Mouse (Mus musculus) MEL (cell line): ENCODE results near the gene Ppip5k2. TPM values are rescaled to one million over a fixed set of nuclear protein-coding genes. Genes with fewer than 3 reads are reported as not detected.

ENCODE experiments used
- DNase-seq: peaks from one replicate; pipeline ENCODE4 v3.0.0; 2011; ENCODE audit warnings: low read depth, low spot score
- H3K27ac ChIP-seq: 2 replicates; pipeline ENCODE4 v1.5.1; 2012; ENCODE audit warnings: low read depth, mild to moderate bottlenecking, control low read depth, low read length, moderate library complexity; ENCODE audit not compliant: control insufficient read depth
- H3K27me3 ChIP-seq, 2 experiments: fragments of 150-350 bp in 1 of 2; sonication (generic) in 1 of 2; 2 replicates each; pipeline ENCODE4 v1.6.1; 2012; ENCODE audit warnings: low read length in 2 of 2, mild to moderate bottlenecking in 2 of 2, improper control_type of control experiment in 1 of 2, moderate library complexity in 1 of 2; ENCODE audit not compliant: insufficient read depth in 2 of 2, control insufficient read depth in 1 of 2
- H3K36me3 ChIP-seq, 2 experiments: 2 replicates each; pipeline ENCODE4 v1.6.1; 2012 to 2014; ENCODE audit warnings: low read length in 2 of 2, improper control_type of control experiment in 1 of 2, inconsistent platforms in 1 of 2, mild to moderate bottlenecking in 1 of 2; ENCODE audit not compliant: insufficient read depth in 2 of 2, control insufficient read depth in 1 of 2
- H3K4me1 ChIP-seq, 2 experiments: fragments of 150-350 bp in 1 of 2; sonication (generic) in 1 of 2; 2 replicates each; pipeline ENCODE4 v1.6.1; 2012; ENCODE audit warnings: low read length in 2 of 2, improper control_type of control experiment in 1 of 2, mild to moderate bottlenecking in 1 of 2; ENCODE audit not compliant: insufficient read depth in 2 of 2, control insufficient read depth in 1 of 2
- H3K4me3 ChIP-seq, 2 experiments: fragments of 150-350 bp in 1 of 2; sonication (generic) in 1 of 2; 2 replicates each; pipeline ENCODE4 v1.5.1; 2012; ENCODE audit warnings: low read depth in 2 of 2, low read length in 2 of 2, mild to moderate bottlenecking in 2 of 2, moderate library complexity in 2 of 2, control low read depth in 1 of 2, improper control_type of control experiment in 1 of 2; ENCODE audit not compliant: control insufficient read depth in 1 of 2, insufficient read depth in 1 of 2
- H3K79me2 ChIP-seq: 2 replicates; pipeline ENCODE4 v1.6.1; 2012; ENCODE audit warnings: mild to moderate bottlenecking, low read length, moderate library complexity; ENCODE audit not compliant: control insufficient read depth, poor library complexity, insufficient read depth
- H3K9ac ChIP-seq: 2 replicates; pipeline ENCODE4 v1.6.1; 2012; ENCODE audit warnings: low read depth, mild to moderate bottlenecking, control low read depth, low read length, moderate library complexity; ENCODE audit not compliant: control insufficient read depth, poor library complexity, severe bottlenecking
- H3K9me3 ChIP-seq: fragments of 150-350 bp; sonication (generic); replicated peaks from 2 replicates; pipeline ENCODE4 v1.6.1; 2012; ENCODE audit warnings: mild to moderate bottlenecking, low read length, improper control_type of control experiment, moderate library complexity; ENCODE audit not compliant: insufficient read depth
- E2F4 ChIP-seq: IDR thresholded peaks from 2 replicates; pipeline ENCODE4 v1.6.1; 2011; ENCODE audit warnings: low read depth, low read length, improper control_type of control experiment, borderline replicate concordance
- EP300 ChIP-seq, 2 experiments: IDR thresholded peaks; 2 replicates each; pipeline ENCODE4 v1.6.1; 2011; ENCODE audit warnings: improper control_type of control experiment in 2 of 2, low read length in 2 of 2, low read depth in 1 of 2, mild to moderate bottlenecking in 1 of 2
- ETS1 ChIP-seq: IDR thresholded peaks from 2 replicates; pipeline ENCODE4 v1.6.1; 2012; ENCODE audit warnings: low read depth, mild to moderate bottlenecking, inconsistent platforms, low read length, improper control_type of control experiment, moderate library complexity
- GABPA ChIP-seq: IDR thresholded peaks from 2 replicates; pipeline ENCODE4 v1.6.1; 2012; ENCODE audit warnings: low read depth, mild to moderate bottlenecking, inconsistent platforms, low read length, improper control_type of control experiment, moderate library complexity
- GATA1 ChIP-seq: IDR thresholded peaks from 2 replicates; pipeline ENCODE4 v1.6.1; 2011; ENCODE audit warnings: low read depth, low read length, improper control_type of control experiment
- HCFC1 ChIP-seq: IDR thresholded peaks from 2 replicates; pipeline ENCODE4 v1.6.1; 2012; ENCODE audit warnings: low read depth, mild to moderate bottlenecking, inconsistent platforms, low read length, improper control_type of control experiment, moderate library complexity
- JUND ChIP-seq: IDR thresholded peaks from 2 replicates; pipeline ENCODE4 v1.6.1; 2011; ENCODE audit warnings: low read depth, mild to moderate bottlenecking, improper control_type of control experiment, low read length
- MAX ChIP-seq: IDR thresholded peaks from 2 replicates; pipeline ENCODE4 v1.6.1; 2011; ENCODE audit warnings: low read length, improper control_type of control experiment
- MAZ ChIP-seq: IDR thresholded peaks from 2 replicates; pipeline ENCODE4 v1.6.1; 2012; ENCODE audit warnings: low read depth, mild to moderate bottlenecking, inconsistent platforms, low read length, improper control_type of control experiment
- MEF2A ChIP-seq: IDR thresholded peaks from 2 replicates; pipeline ENCODE4 v1.6.1; 2014; ENCODE audit warnings: low read depth, mild to moderate bottlenecking, inconsistent platforms, low read length, improper control_type of control experiment; ENCODE audit not compliant: poor library complexity, insufficient replicate concordance, severe bottlenecking; ENCODE audit errors: extremely low read depth
- MXI1 ChIP-seq: IDR thresholded peaks from 2 replicates; pipeline ENCODE4 v1.6.1; 2011; ENCODE audit warnings: mild to moderate bottlenecking, low read depth, low read length, improper control_type of control experiment
- NRF1 ChIP-seq: IDR thresholded peaks from 2 replicates; pipeline ENCODE4 v1.6.1; 2014; ENCODE audit warnings: low read depth, mild to moderate bottlenecking, inconsistent platforms, low read length, improper control_type of control experiment, moderate library complexity; ENCODE audit not compliant: poor library complexity, insufficient read depth, severe bottlenecking
- POLR2A ChIP-seq, 2 experiments: IDR thresholded peaks; 2 replicates each; pipeline ENCODE4 v1.6.1; 2011 to 2012; ENCODE audit warnings: low read length in 2 of 2, mild to moderate bottlenecking in 2 of 2, control low read depth in 1 of 2, improper control_type of control experiment in 1 of 2, low read depth in 1 of 2, moderate library complexity in 1 of 2; ENCODE audit not compliant: control insufficient read depth in 1 of 2, insufficient read depth in 1 of 2, poor library complexity in 1 of 2
- POLR2AphosphoS5 ChIP-seq: IDR thresholded peaks from 2 replicates; pipeline ENCODE4 v1.6.1; 2012; ENCODE audit warnings: low read depth, borderline replicate concordance, mild to moderate bottlenecking, inconsistent platforms, low read length, moderate library complexity, mixed read lengths
- RCOR1 ChIP-seq: IDR thresholded peaks from 2 replicates; pipeline ENCODE4 v1.6.1; 2012; ENCODE audit warnings: low read depth, mild to moderate bottlenecking, inconsistent platforms, low read length, improper control_type of control experiment
- SIN3A ChIP-seq: IDR thresholded peaks from 2 replicates; pipeline ENCODE4 v1.6.1; 2012; ENCODE audit warnings: low read length, improper control_type of control experiment, inconsistent platforms
- SMC3 ChIP-seq: IDR thresholded peaks from 2 replicates; pipeline ENCODE4 v1.6.1; 2011; ENCODE audit warnings: low read depth, low read length, improper control_type of control experiment
- TAL1 ChIP-seq: IDR thresholded peaks from 2 replicates; pipeline ENCODE4 v1.6.1; 2012; ENCODE audit warnings: mild to moderate bottlenecking, inconsistent platforms, low read length, moderate library complexity, mixed read lengths
- TBP ChIP-seq: IDR thresholded peaks from 2 replicates; pipeline ENCODE4 v1.8.0; 2011; ENCODE audit warnings: low read depth, low read length, improper control_type of control experiment
- USF1 ChIP-seq: IDR thresholded peaks from 2 replicates; pipeline ENCODE4 v1.6.1; 2014; ENCODE audit warnings: low read depth, mild to moderate bottlenecking, inconsistent platforms, low read length, improper control_type of control experiment, moderate library complexity
- ZKSCAN1 ChIP-seq: IDR thresholded peaks from 2 replicates; pipeline ENCODE4 v1.6.1; 2012; ENCODE audit warnings: low read depth, mild to moderate bottlenecking, inconsistent platforms, low read length, improper control_type of control experiment, moderate library complexity
- ZNF384 ChIP-seq: IDR thresholded peaks from 2 replicates; pipeline ENCODE4 v1.6.1; 2012; ENCODE audit warnings: low read depth, mild to moderate bottlenecking, inconsistent platforms, low read length, improper control_type of control experiment
- polyA plus RNA-seq, 2 experiments: library from polyadenylated mRNA; stranded (reverse) in 1 of 2; unstranded in 1 of 2; fragments of >175 nt in 1 of 2; fragments of >200 nt in 1 of 2; gene quantifications; 2 replicates each; pipeline versions ENCODE4 v1.2.1 to v1.2.4; 2012; ENCODE audit warnings: low replicate concordance in 2 of 2, low read depth in 1 of 2; ENCODE audit not compliant: insufficient read length in 2 of 2, insufficient read depth in 1 of 2, missing spikeins in 1 of 2
- total RNA-seq: library from RNA; depleted of rRNA; stranded (reverse); fragments of 300-350 nt; gene quantifications from 2 replicates; pipeline ENCODE4 v1.2.3, GENCODE M21; 2012

Gene Ppip5k2
- total and polyA plus RNA-seq, 3 experiments = 47.2 to 651 (median 60.7) TPM

- peaks cover 4 to 61% of the 10 kb centered on the region in 2 experiments; a peak in 3 of 4 replicates for H3K36me3 ChIP-seq
Observed at GRCm38 (mm10) chr1:97760598-97760997, 9.6 kb downstream of the Ppip5k2 start.

GRCm38 (mm10) chr1:97759841-97760240 is 10.4 kb downstream of the Ppip5k2 start:
- peaks cover 10 to 68% of the 10 kb centered on the region in 2 experiments for H3K36me3 ChIP-seq

More at GRCm38 (mm10) chr1:97760598-97760997, 9.6 kb downstream of the Ppip5k2 start:
- no peak overlapping the region for H3K4me3 ChIP-seq
- H3K79me2 ChIP-seq = peaks cover 19% of the 10 kb centered on the region
- no peaks in the 10 kb centered on the region; a peak in 1 of 4 replicates for H3K4me1 ChIP-seq
- DNase-seq = no peak
- no peaks in the 10 kb centered on the region for H3K9me3 ChIP-seq
- H3K27me3 ChIP-seq = no peaks in the 10 kb centered on the region
- H3K27ac ChIP-seq = no peak overlapping the region
- no peak overlapping the region for H3K9ac ChIP-seq
- TF ChIP-seq USF1 (no peak), TAL1 (no peak), MEF2A (no peak), ZKSCAN1 (no peak)

GRCm38 (mm10) chr1:97754392-97754791 is 15.8 kb downstream of the Ppip5k2 start:
- Histone ChIP-seq H3K79me2 (no peaks in the 10 kb centered on the region; the same call in 1 of the 2 replicates), H3K9me3 (no peaks in the 10 kb centered on the region), H3K27me3 (no peaks in the 10 kb centered on the region), H3K27ac (no peak overlapping the region), H3K36me3 (peaks cover 12 to 82% of the 10 kb centered on the region in 2 experiments), H3K4me3 (no peak overlapping the region), H3K4me1 (peaks cover 0 to 9% of the 10 kb centered on the region in 2 experiments; a peak in 3 of 4 replicates), H3K9ac (no peak overlapping the region)
- TF ChIP-seq GATA1 = 0 out of 2 replicates have a peak, but pooled peaks have one; percentile 28
- 0 out of 2 replicates have a peak, but pooled peaks have one; percentile 25 for TF ChIP-seq SIN3A
- peak; percentile 38; the same call in 1 of the 2 replicates for TF ChIP-seq MXI1
- TF ChIP-seq E2F4 = no peak
- TF ChIP-seq NRF1 = no peak
- peak; percentile 74 for TF ChIP-seq ETS1
- DNase-seq = peak; percentile 31

More at GRCm38 (mm10) chr1:97759841-97760240, 10.4 kb downstream of the Ppip5k2 start:
- H3K9ac ChIP-seq = no peak overlapping the region
- DNase-seq = no peak
- H3K4me3 ChIP-seq = no peak overlapping the region
- no peak overlapping the region for H3K27ac ChIP-seq
- no peaks in the 10 kb centered on the region for H3K9me3 ChIP-seq
- H3K27me3 ChIP-seq = no peaks in the 10 kb centered on the region
- peaks cover 12% of the 10 kb centered on the region for H3K79me2 ChIP-seq
- H3K4me1 ChIP-seq = peaks cover 0 to 3% of the 10 kb centered on the region in 2 experiments; a peak in 1 of 4 replicates
- TF ChIP-seq SMC3 = no peak
- no peak for TF ChIP-seq EP300 (IDR thresholded peaks at IDR 0.05; ENCODE audit: low read depth in 1 of 2, low read length in 2 of 2)
- no peak for TF ChIP-seq GABPA
- TF ChIP-seq HCFC1 = no peak
- no peak for TF ChIP-seq ZNF384
- no peak for TF ChIP-seq TBP
- no peak for TF ChIP-seq POLR2A (IDR thresholded peaks at IDR 0.05; ENCODE audit: control insufficient read depth in 1 of 2, insufficient read depth in 1 of 2, low read depth in 1 of 2, low read length in 2 of 2, poor library complexity in 1 of 2)
- TF ChIP-seq JUND = no peak
- no peak for TF ChIP-seq MXI1
- no peak for TF ChIP-seq NRF1
- no peak for TF ChIP-seq USF1
- TF ChIP-seq POLR2AphosphoS5 = no peak
- no peak for TF ChIP-seq TAL1
- no peak for TF ChIP-seq MAX
- no peak for TF ChIP-seq RCOR1
- no peak for TF ChIP-seq ETS1
- TF ChIP-seq MAZ = no peak
- no peak for TF ChIP-seq MEF2A
- TF ChIP-seq ZKSCAN1 = no peak
